Comparison of ENCODE assay signal across 8 mouse cellular contexts in genomic region chr7:44997231-44997939, GRCm38 (mm10). TPM values are rescaled to one million over a fixed set of nuclear protein-coding genes. Genes with fewer than 3 reads are reported as not detected.
DNase-seq lines count a peak whose midpoint lies in the region; ATAC-seq lines count a peak whose summit lies in the region.

Irf3 (plus strand) TSS chr7:44997648.

- peak; percentile 89 for ATAC-seq in megakaryocyte progenitor cell, adult 5-6 weeks (replicated peaks; ENCODE audit: poor library complexity)

- DNase-seq in adipocyte (ENCODE audit: low spot score): peak; percentile 97
- peak; percentile 99 for DNase-seq in embryo, embryonic 10 days (ENCODE audit: low spot score)
- peak; percentile 95 for DNase-seq in gastrocnemius, postnatal 10 days
- DNase-seq in induced T-regulatory cell, adult 2 months (ENCODE audit: low read depth): peak; percentile 100
- DNase-seq in left cerebral cortex, adult 9 months (ENCODE audit: low spot score in 2 of 2): peak; percentile 87 to 96
- DNase-seq in right cerebral cortex, postnatal 14 days: peak; percentile 95
- DNase-seq in urinary bladder, postnatal 36 days (ENCODE audit: low spot score in 2 of 2): peak; percentile 95 to 96

RNA-seq across cellular contexts. Expression of gene Irf3, which starts in this region (rescaled TPM):
- total RNA-seq in gastrocnemius, postnatal 10 days (2021): 10 to 100 TPM; 26.5 to 35.8 TPM
- total RNA-seq in megakaryocyte progenitor cell, adult 5-6 weeks (2015): 71.9 and 79.5 TPM in 2 replicates
- total RNA-seq in megakaryocyte progenitor cell, adult 5-6 weeks (2017): 70.4 and 89.4 TPM in 2 replicates

Comparison
In these comparisons a context has a peak if more than half of its experiments do, and no peak if none do; other contexts are left out.
1. Peak in every context shown above with its lines: DNase-seq and ATAC-seq.